Mouse (Mus musculus): ENCODE measurements around the gene Ttc4. TPM values are rescaled to one million over a fixed set of nuclear protein-coding genes. Genes with fewer than 3 reads are reported as not detected.

The Ttc4 gene
- total RNA-seq, 2 experiments from 2014 or later: 40.4 to 47.7 TPM

GRCm38 (mm10) chr4:106621428-106621827 is 57.3 kb downstream of the Ttc4 start:
- intact Hi-C loops (cut with DNase I): no loop called here
- DNase-seq (ENCODE audit: low spot score in 2 of 2): no peak

GRCm38 (mm10) chr4:106618898-106619297 is 59.8 kb downstream of the Ttc4 start:
- intact Hi-C loops (cut with DNase I): loop anchor here (10.0 kb wide), 4 partner anchors 216 to 726 kb away; partner anchors contain the start of gene Ssbp3
- no peak for DNase-seq (ENCODE audit: low spot score in 2 of 2)

- intact Hi-C loops (cut with DNase I): loop anchor here (10.0 kb wide), 4 partner anchors 218 to 728 kb away; partner anchors contain the start of gene Ssbp3
Observed at GRCm38 (mm10) chr4:106617056-106617455, 61.7 kb downstream of the Ttc4 start, which contains the start of gene Lexm. Gene Lexm, minus strand, starts transcription at chr4:106617241.

GRCm38 (mm10) chr4:106615637-106616036 is 63.1 kb downstream of the Ttc4 start:
- no peak for DNase-seq (ENCODE audit: low spot score in 2 of 2)
- intact Hi-C loops (cut with DNase I): loop anchor here (10.0 kb wide), 4 partner anchors 219 to 729 kb away; partner anchors contain the start of gene Ssbp3

More at GRCm38 (mm10) chr4:106617056-106617455, 61.7 kb downstream of the Ttc4 start, which contains the start of gene Lexm:
- peak in 1 of 2 experiments; percentile 39 for DNase-seq (ENCODE audit: low spot score in 2 of 2)

- intact Hi-C loops (cut with DNase I): loop anchor here (1.0 to 10.0 kb wide), 5 partner anchors 93 to 730 kb away; partner anchors contain the start of gene Ssbp3
- no peak for DNase-seq (ENCODE audit: low spot score in 2 of 2)
Observed at GRCm38 (mm10) chr4:106614881-106615280, 63.9 kb downstream of the Ttc4 start.

- intact Hi-C loops (cut with DNase I): loop anchor here (1.0 to 10.0 kb wide), 5 partner anchors 94 to 731 kb away; partner anchors contain the start of gene Ssbp3
- peak; percentile 68 to 75 for DNase-seq (ENCODE audit: low spot score in 2 of 2)
Observed at GRCm38 (mm10) chr4:106614180-106614797, 64.5 kb downstream of the Ttc4 start.

- DNase-seq (ENCODE audit: low spot score in 2 of 2): no peak
- intact Hi-C loops (cut with DNase I): loop anchor here (10.0 kb wide), 4 partner anchors 221 to 731 kb away; partner anchors contain the start of gene Ssbp3
Observed at GRCm38 (mm10) chr4:106613560-106613959, 65.2 kb downstream of the Ttc4 start.

GRCm38 (mm10) chr4:106613105-106613504 is 65.6 kb downstream of the Ttc4 start:
- intact Hi-C loops (cut with DNase I): loop anchor here (10.0 kb wide), 4 partner anchors 222 to 732 kb away; partner anchors contain the start of gene Ssbp3
- no peak for DNase-seq (ENCODE audit: low spot score in 2 of 2)

Other genes with a start within 250 kb of the Ttc4 start
- 1 to 10 TPM; 3.6 to 3.7 TPM for gene Pcsk9, start 214.6 kb downstream of the Ttc4 start, total RNA-seq (2021)
- gene Bsnd, start 186.7 kb downstream of the Ttc4 start, total RNA-seq (2021): not detected
- gene Dhcr24, start 117.9 kb downstream of the Ttc4 start, total RNA-seq (2021): 100 to 1,000 TPM in 1 of 2 experiments, 10 to 100 TPM in 1; 83.0 to 106 TPM
- gene Lexm, start 61.7 kb downstream of the Ttc4 start, total RNA-seq (2021): not detected
- gene Ttc22, start 56.5 kb downstream of the Ttc4 start, total RNA-seq (2021): 1 to 10 TPM; 1.0 to 1.7 TPM
- 1 to 10 TPM; 5.6 to 5.8 TPM for gene Pars2, start 27.9 kb downstream of the Ttc4 start, total RNA-seq (2021)
- 1 to 10 TPM; 2.2 to 4.1 TPM for gene Mroh7, start 52.0 kb upstream of the Ttc4 start, total RNA-seq (2021)
- not detected for gene Fam151a, start 54.9 kb upstream of the Ttc4 start, total RNA-seq (2021)
- 10 to 100 TPM; 43.0 to 51.2 TPM for gene Acot11, start 126.1 kb upstream of the Ttc4 start, total RNA-seq (2021)
- gene Ssbp3, start 231.8 kb upstream of the Ttc4 start, total RNA-seq (2021): 100 to 1,000 TPM; 160 to 182 TPM